Mouse (Mus musculus) myocyte (in vitro differentiated cells): Measurements from ENCODE around the gene Gpr165. TPM values are rescaled to one million over a fixed set of nuclear protein-coding genes. Genes with fewer than 3 reads are reported as not detected.

Source experiments
- H3K27me3 ChIP-seq: one replicate; pipeline ENCODE4 v1.6.1; 2011; ENCODE audit not compliant: control insufficient read depth, insufficient read depth, insufficient read length
- H3K36me3 ChIP-seq: one replicate; pipeline ENCODE4 v1.6.1; 2011; ENCODE audit not compliant: control insufficient read depth, insufficient read depth
- H3K4me2 ChIP-seq: one replicate; pipeline ENCODE4 v1.6.1; 2011; ENCODE audit warnings: low read depth, control low read depth
- H3K4me3 ChIP-seq: one replicate; pipeline ENCODE4 v1.5.1; 2011; ENCODE audit warnings: mild to moderate bottlenecking, control low read depth, moderate library complexity
- H3K79me2 ChIP-seq: one replicate; pipeline ENCODE4 v1.6.1; 2011; ENCODE audit not compliant: control insufficient read depth, insufficient read depth
- H3ac ChIP-seq: one replicate; pipeline ENCODE4 v1.6.1; 2011; ENCODE audit not compliant: control insufficient read depth, insufficient read length
- CEBPB ChIP-seq: IDR thresholded peaks from 2 replicates; pipeline ENCODE4 v1.6.1; 2011; ENCODE audit warnings: mild to moderate bottlenecking, moderate library complexity; ENCODE audit not compliant: poor library complexity, insufficient read depth, severe bottlenecking
- MYOD1 ChIP-seq, 3 experiments: IDR thresholded peaks; one replicate each; pipeline ENCODE4 v1.6.1; 2011; ENCODE audit warnings: control low read depth in 2 of 3, low read depth in 2 of 3, mild to moderate bottlenecking in 2 of 3, moderate library complexity in 1 of 3; ENCODE audit not compliant: insufficient read length in 2 of 3, control insufficient read depth in 1 of 3
- POLR2A ChIP-seq: IDR thresholded peaks from one replicate; pipeline ENCODE4 v1.6.1; 2011; ENCODE audit warnings: low read depth, mild to moderate bottlenecking, control low read depth, moderate library complexity; ENCODE audit not compliant: insufficient read length
- REST ChIP-seq: IDR thresholded peaks from one replicate; pipeline ENCODE4 v1.6.1; 2011; ENCODE audit warnings: mild to moderate bottlenecking, control low read depth, moderate library complexity; ENCODE audit not compliant: insufficient read depth, insufficient read length
- SRF ChIP-seq: IDR thresholded peaks from one replicate; pipeline ENCODE4 v1.6.1; 2011; ENCODE audit warnings: low read depth; ENCODE audit not compliant: control insufficient read depth, insufficient read length
- TCF12 ChIP-seq: IDR thresholded peaks from one replicate; pipeline ENCODE4 v1.6.1; 2011; ENCODE audit warnings: mild to moderate bottlenecking, control low read depth; ENCODE audit not compliant: poor library complexity, insufficient read depth, severe bottlenecking
- TCF3 ChIP-seq: IDR thresholded peaks from one replicate; pipeline ENCODE4 v1.6.1; 2011; ENCODE audit warnings: low read depth, control low read depth; ENCODE audit not compliant: insufficient read length
- USF1 ChIP-seq: IDR thresholded peaks from one replicate; pipeline ENCODE4 v1.6.1; 2011; ENCODE audit warnings: low read depth, mild to moderate bottlenecking, control low read depth, moderate library complexity
- polyA plus RNA-seq: library from polyadenylated mRNA; unstranded; fragments of >200 nt; fragmentation: generic; extraction: Trizol; gene quantifications from one replicate; pipeline ENCODE4 v1.2.1, GENCODE M21; 2012; ENCODE audit warnings: missing spikeins

The Gpr165 gene
- polyA plus RNA-seq = not detected

DNA sequence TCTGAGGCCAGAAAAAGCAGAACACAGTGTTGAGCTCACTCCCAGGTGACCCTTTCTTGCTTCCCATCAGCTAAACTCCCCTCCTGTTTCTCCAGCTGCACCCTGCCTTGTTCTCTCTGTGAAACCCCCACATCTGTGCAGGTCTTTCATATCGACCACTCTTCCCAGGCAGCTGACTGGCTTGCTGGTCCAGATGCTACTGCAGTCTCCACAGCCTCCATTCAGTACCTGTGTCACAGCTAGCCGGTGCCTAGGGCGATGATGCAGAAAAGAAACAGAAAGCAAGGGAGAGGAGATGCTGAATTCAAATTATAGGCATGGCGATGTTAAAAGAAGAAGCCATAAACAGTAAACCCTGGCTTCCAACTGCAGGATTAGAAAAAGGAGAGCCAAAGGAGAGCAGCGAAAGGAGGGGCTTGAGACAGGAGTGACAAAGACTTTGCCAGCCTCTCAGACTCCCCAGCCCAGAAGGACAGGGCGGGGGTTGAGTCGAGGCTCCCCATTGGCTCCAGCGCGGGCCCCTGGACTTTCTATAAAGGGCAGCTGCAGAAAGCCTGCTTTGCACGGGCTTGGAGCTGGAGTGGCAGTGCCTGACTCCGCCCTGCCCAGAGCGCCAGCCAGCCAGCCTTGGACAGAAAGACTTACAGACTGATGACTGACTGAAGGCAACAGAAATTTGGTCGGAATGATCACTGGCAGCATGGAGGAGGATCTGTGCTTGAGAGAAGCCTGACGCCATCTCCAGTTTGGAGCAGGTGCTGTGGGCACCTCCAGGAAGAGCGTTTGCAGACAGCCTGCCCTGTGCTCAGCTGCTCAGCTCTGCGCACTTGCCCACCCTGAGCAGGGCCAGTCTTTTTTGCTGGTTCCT, at the start of gene Gpr165:
TSS of gene Gpr165 (plus strand) at position 535 of the 868 bp plus-strand sequence.
- Histone ChIP-seq H3K36me3 (no peaks in the 10 kb centered on the region), H3ac (no peak within 1 kb of the TSS), H3K79me2 (no peaks in the 10 kb centered on the region), H3K4me2 (no peak within 1 kb of the TSS), H3K27me3 (no peaks in the 10 kb centered on the region), H3K4me3 (no peak within 1 kb of the TSS)
- TF ChIP-seq MYOD1 (IDR thresholded peaks at IDR 0.05; ENCODE audit: control insufficient read depth in 1 of 3, insufficient read length in 2 of 3, low read depth in 2 of 3) (no peak), USF1 (no peak), SRF (no peak)

DNA sequence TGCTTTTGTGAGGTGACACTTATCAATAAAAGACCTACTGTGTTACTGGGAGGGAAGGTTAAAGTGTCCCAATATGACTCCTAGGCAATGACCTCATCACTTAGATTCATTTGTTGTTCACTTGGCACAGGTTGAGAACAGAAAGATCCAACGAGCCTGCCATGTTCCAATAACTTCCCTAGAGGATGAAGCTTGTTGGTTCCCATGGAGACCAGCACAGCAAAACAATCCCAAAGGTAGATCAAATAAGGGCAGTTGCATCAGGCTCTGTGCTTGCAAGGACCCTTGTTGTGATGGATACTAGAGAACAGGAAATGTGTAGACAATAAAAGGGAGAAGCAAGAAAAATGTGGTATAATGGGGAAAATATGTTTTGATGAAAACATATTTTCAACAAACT, 38.4 kb upstream of the Gpr165 start:
- Histone ChIP-seq H3K4me2 (no peak overlapping the region), H3ac (no peak overlapping the region), H3K36me3 (no peaks in the 10 kb centered on the region), H3K4me3 (no peak overlapping the region), H3K79me2 (no peaks in the 10 kb centered on the region), H3K27me3 (no peaks in the 10 kb centered on the region)
- TF ChIP-seq SRF (no peak), USF1 (no peak), POLR2A (no peak), TCF3 (no peak), TCF12 (no peak), REST (no peak), CEBPB (no peak)
